Mouse (Mus musculus) urinary bladder, postnatal 36 days (tissue): ENCODE measurements at regions not wholly inside any gene's neighbourhood (a gene's known extent, or its start where the extent isn't known, plus 50 kb on each side); places are given as distances from the start of the nearest gene placed in this dataset.

Source experiments
- DNase-seq, 2 experiments: peaks; one replicate each; pipeline ENCODE4 v3.0.0; 2022; ENCODE audit warnings: low spot score in 2 of 2, mixed read lengths in 1 of 2

- DNase-seq: no peak
Observed at GRCm38 (mm10) chr12:7919709-7920324, 57.6 kb upstream of the Apob start.

DNA sequence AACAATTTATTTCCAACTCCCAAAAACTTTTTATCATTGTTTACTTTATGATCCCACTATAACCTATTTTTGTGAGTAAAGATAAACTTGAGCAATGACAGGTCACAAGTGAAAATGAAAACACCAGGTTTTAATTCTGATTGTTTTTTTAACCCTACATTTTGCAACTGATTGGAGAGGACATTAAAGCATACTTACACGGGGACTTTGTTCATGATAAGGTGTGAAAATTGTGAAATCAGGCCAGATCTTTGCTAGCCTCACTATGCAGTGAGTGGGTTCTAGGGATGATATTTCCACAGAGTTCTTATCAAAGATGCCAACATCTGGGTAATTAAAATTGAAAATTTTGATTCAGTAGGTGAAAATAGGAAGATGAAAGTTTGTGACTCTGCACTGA, 56.6 kb upstream of the Apob start:
- no peak for DNase-seq
